ENCODE assay signal across 10 mouse cellular contexts in genomic region chr3:138858649-138859048, GRCm38 (mm10).
DNase-seq lines count a peak whose midpoint lies in the region; ATAC-seq and TF ChIP-seq lines count a peak whose summit lies in the region.
"Had no signal": no experiment of that assay in that cellular context is flagged by ENCODE, and none has a peak within 500 bp of the region (broad histone marks: within the 10 kb centered on the region; RNA-seq: fewer than 3 reads in every experiment).

No protein-coding gene starts in this region.

- TF ChIP-seq CTCF in layer of hippocampus, adult 2 months (conservative IDR thresholded peaks at IDR 0.05): no peak
- TF ChIP-seq CTCF in midbrain, postnatal 0 days (IDR thresholded peaks at IDR 0.05): no peak

- no peaks in the 10 kb centered on the region for H3K9me3 ChIP-seq in embryonic facial prominence, embryonic 12.5 days
- no peaks in the 10 kb centered on the region for H3K9me3 ChIP-seq in hindbrain, embryonic 10.5 days
- no peaks in the 10 kb centered on the region for H3K9me3 ChIP-seq in midbrain, postnatal 0 days (ENCODE audit: low read length)

- H3K27ac ChIP-seq in layer of hippocampus, adult 2 months: peak overlapping the region; percentile 88
- peak overlapping the region; percentile 77 for H3K27ac ChIP-seq in embryonic facial prominence, embryonic 12.5 days
- H3K27ac ChIP-seq in hindbrain, embryonic 10.5 days: peak overlapping the region; percentile 86
- H3K27ac ChIP-seq in midbrain, postnatal 0 days (ENCODE audit: low read depth, low read length): peak overlapping the region; percentile 34

- WGBS in embryonic facial prominence, embryonic 12.5 days: 85% methylated on average over 6 of the region's 6 CpGs
- WGBS in hindbrain, embryonic 10.5 days: 83% methylated on average over 6 of the region's 6 CpGs
- WGBS in midbrain, postnatal 0 days: 75% methylated on average over 6 of the region's 6 CpGs

- peaks cover 48% of the 10 kb centered on the region for H3K4me1 ChIP-seq in embryonic facial prominence, embryonic 12.5 days
- H3K4me1 ChIP-seq in hindbrain, embryonic 10.5 days (replicated peaks): peaks cover 81% of the 10 kb centered on the region
- H3K4me1 ChIP-seq in midbrain, postnatal 0 days (ENCODE audit: insufficient read depth, low read length): peaks cover 50% of the 10 kb centered on the region

- no peak overlapping the region for H3K9ac ChIP-seq in embryonic facial prominence, embryonic 12.5 days
- H3K9ac ChIP-seq in midbrain, postnatal 0 days (replicated peaks; ENCODE audit: low read length, poor library complexity, severe bottlenecking): no peak overlapping the region

- ATAC-seq in embryonic facial prominence, embryonic 12.5 days (ENCODE audit: insufficient number of reproducible peaks, insufficient read depth, low FRiP score, low TSS enrichment): no peak
- ATAC-seq in midbrain, postnatal 0 days (ENCODE audit: low FRiP score): no peak

- no peaks in the 10 kb centered on the region for H3K36me3 ChIP-seq in embryonic facial prominence, embryonic 12.5 days
- H3K36me3 ChIP-seq in hindbrain, embryonic 10.5 days: no peaks in the 10 kb centered on the region
- no peaks in the 10 kb centered on the region for H3K36me3 ChIP-seq in midbrain, postnatal 0 days (ENCODE audit: insufficient read depth, low read length)

- DNase-seq in layer of hippocampus, adult 2 months (ENCODE audit: low spot score in 2 of 2): no peak
- DNase-seq in layer of hippocampus, adult 8-10 months (ENCODE audit: low spot score in 2 of 2): no peak
- no peak for DNase-seq in hindbrain, embryonic 10.5 days (ENCODE audit: low spot score)
- DNase-seq in midbrain, postnatal 0 days (ENCODE audit: low spot score): no peak
- DNase-seq in kidney, postnatal 14 days: no peak
- no peak for DNase-seq in thymus, postnatal 14 days
- DNase-seq: kidney, adult 8-10 months; lung, postnatal 10 days had no signal

- no peak overlapping the region for H3K4me2 ChIP-seq in embryonic facial prominence, embryonic 12.5 days (replicated peaks)
- no peak overlapping the region for H3K4me2 ChIP-seq in midbrain, postnatal 0 days (ENCODE audit: low read depth, low read length, poor library complexity, severe bottlenecking)

- no peaks in the 10 kb centered on the region; the same call in 1 of the 2 replicates for H3K27me3 ChIP-seq in embryonic facial prominence, embryonic 12.5 days
- H3K27me3 ChIP-seq in hindbrain, embryonic 10.5 days (ENCODE audit: insufficient read depth, poor library complexity, severe bottlenecking): no peaks in the 10 kb centered on the region
- no peaks in the 10 kb centered on the region for H3K27me3 ChIP-seq in midbrain, postnatal 0 days (ENCODE audit: insufficient read depth, low read length)

- no peak overlapping the region for H3K4me3 ChIP-seq in layer of hippocampus, adult 2 months
- no peak overlapping the region for H3K4me3 ChIP-seq in embryonic facial prominence, embryonic 12.5 days
- no peak overlapping the region for H3K4me3 ChIP-seq in hindbrain, embryonic 10.5 days
- no peak overlapping the region for H3K4me3 ChIP-seq in midbrain, postnatal 0 days (ENCODE audit: low read depth, low read length)
- H3K4me3 ChIP-seq: erythroblast, embryonic 14.5 days had no signal

Comparison
In these comparisons a context has a peak if more than half of its experiments do, and no peak if none do; other contexts are left out.
1. H3K27ac ChIP-seq: peak in every context shown above with its lines; median percentile 88 in layer of hippocampus, adult 2 months; 86 in hindbrain, embryonic 10.5 days; 77 in embryonic facial prominence, embryonic 12.5 days; 34 in midbrain, postnatal 0 days.